11 mouse cellular contexts compared by ENCODE assay signal in genomic region chr4:120730146-120730545, GRCm38 (mm10). TPM values are rescaled to one million over a fixed set of nuclear protein-coding genes. Genes with fewer than 3 reads are reported as not detected.
DNase-seq lines count a peak whose midpoint lies in the region; ATAC-seq and TF ChIP-seq lines count a peak whose summit lies in the region.
"Had no signal": no experiment of that assay in that cellular context is flagged by ENCODE, and none has a peak within 500 bp of the region (broad histone marks: within the 10 kb centered on the region; RNA-seq: fewer than 3 reads in every experiment).

No protein-coding gene starts in this region.

- peak; percentile 58 for DNase-seq in kidney, adult 2 months
- DNase-seq in brain, adult 2 months (ENCODE audit: low read depth, low spot score) = peak; percentile 80
- DNase-seq in cerebellum, postnatal 14 days = peak; percentile 83 to 94
- peak; percentile 60 to 67 for DNase-seq in kidney, postnatal 25 days
- no peak for DNase-seq in frontal cortex, postnatal 25 days (ENCODE audit: low spot score in 2 of 2)

- 46% methylated on average over 6 of the region's 6 CpGs for WGBS in kidney, adult 2 months
- 60% methylated on average over 6 of the region's 6 CpGs for WGBS in kidney, embryonic 14.5 days
- WGBS in forebrain, embryonic 12.5 days = 74% methylated on average over 6 of the region's 6 CpGs
- 72% methylated on average over 6 of the region's 6 CpGs for WGBS in midbrain, embryonic 13.5 days

- no peak for TF ChIP-seq CTCF in kidney, adult 2 months (conservative IDR thresholded peaks at IDR 0.05; ENCODE audit: insufficient read depth, insufficient read length, low read depth, low read length)

- no peaks in the 10 kb centered on the region for H3K27me3 ChIP-seq in kidney, adult 2 months (replicated peaks; ENCODE audit: control insufficient read depth, insufficient read depth, low read length)
- peaks cover 2% of the 10 kb centered on the region; the same call in 1 of the 2 replicates for H3K27me3 ChIP-seq in kidney, embryonic 14.5 days (ENCODE audit: control insufficient read depth, insufficient read depth, low read length)
- peaks cover 55% of the 10 kb centered on the region for H3K27me3 ChIP-seq in forebrain, embryonic 12.5 days
- H3K27me3 ChIP-seq in midbrain, embryonic 13.5 days = peaks cover 43% of the 10 kb centered on the region

- H3K4me3 ChIP-seq in kidney, adult 2 months (ENCODE audit: insufficient read depth, low read depth, low read length) = no peak overlapping the region
- no peak overlapping the region for H3K4me3 ChIP-seq in kidney, embryonic 14.5 days (ENCODE audit: low read length)
- no peak overlapping the region for H3K4me3 ChIP-seq in forebrain, embryonic 12.5 days (replicated peaks)
- H3K4me3 ChIP-seq in midbrain, embryonic 13.5 days (replicated peaks) = no peak overlapping the region

- H3K27ac ChIP-seq in kidney, adult 2 months (ENCODE audit: insufficient read depth, low read depth, low read length) = no peak overlapping the region
- no peak overlapping the region for H3K27ac ChIP-seq in kidney, embryonic 14.5 days (ENCODE audit: low read depth, low read length)
- H3K27ac ChIP-seq in forebrain, embryonic 12.5 days = no peak overlapping the region
- H3K27ac ChIP-seq in midbrain, embryonic 13.5 days = no peak overlapping the region
- H3K27ac ChIP-seq: limb, embryonic 13.5 days; midbrain, embryonic 12.5 days had no signal

- H3K36me3 ChIP-seq in kidney, adult 2 months (ENCODE audit: control insufficient read depth, insufficient read depth, low read length) = no peaks in the 10 kb centered on the region
- no peaks in the 10 kb centered on the region for H3K36me3 ChIP-seq in kidney, embryonic 14.5 days (ENCODE audit: control insufficient read depth, insufficient read depth, low read length)
- no peaks in the 10 kb centered on the region for H3K36me3 ChIP-seq in forebrain, embryonic 12.5 days (replicated peaks)
- no peaks in the 10 kb centered on the region for H3K36me3 ChIP-seq in midbrain, embryonic 13.5 days
- H3K36me3 ChIP-seq: limb, embryonic 13.5 days; midbrain, embryonic 12.5 days had no signal

- no peak for TF ChIP-seq POLR2A in kidney, adult 2 months (IDR thresholded peaks at IDR 0.05; ENCODE audit: low read depth, low read length)

- no peak overlapping the region for H3K9ac ChIP-seq in kidney, embryonic 14.5 days (ENCODE audit: low read depth, low read length)
- no peak overlapping the region for H3K9ac ChIP-seq in forebrain, embryonic 12.5 days
- H3K9ac ChIP-seq in midbrain, embryonic 13.5 days (replicated peaks) = no peak overlapping the region

- no peaks in the 10 kb centered on the region for H3K9me3 ChIP-seq in kidney, embryonic 14.5 days (ENCODE audit: control insufficient read depth, low read length)
- H3K9me3 ChIP-seq in forebrain, embryonic 12.5 days = no peaks in the 10 kb centered on the region
- H3K9me3 ChIP-seq in midbrain, embryonic 13.5 days = no peaks in the 10 kb centered on the region
- H3K9me3 ChIP-seq: limb, embryonic 13.5 days; midbrain, embryonic 12.5 days had no signal

- H3K4me2 ChIP-seq in kidney, embryonic 14.5 days (replicated peaks; ENCODE audit: low read depth, low read length) = no peak overlapping the region
- H3K4me2 ChIP-seq in forebrain, embryonic 12.5 days = no peak overlapping the region
- no peak overlapping the region for H3K4me2 ChIP-seq in midbrain, embryonic 13.5 days (replicated peaks)

- ATAC-seq in kidney, embryonic 14.5 days (ENCODE audit: low FRiP score, low TSS enrichment) = no peak
- ATAC-seq in forebrain, embryonic 12.5 days (ENCODE audit: low FRiP score) = no peak
- ATAC-seq in midbrain, embryonic 13.5 days = no peak

- peaks cover 5% of the 10 kb centered on the region; the same call in 1 of the 2 replicates for H3K4me1 ChIP-seq in kidney, adult 2 months (ENCODE audit: control insufficient read depth, insufficient read depth, low read length)
- peaks cover 5% of the 10 kb centered on the region; the same call in 1 of the 2 replicates for H3K4me1 ChIP-seq in kidney, embryonic 14.5 days (ENCODE audit: control insufficient read depth, insufficient read depth, low read length)
- H3K4me1 ChIP-seq in forebrain, embryonic 12.5 days = peaks cover 24% of the 10 kb centered on the region
- H3K4me1 ChIP-seq in midbrain, embryonic 13.5 days (replicated peaks) = peaks cover 20% of the 10 kb centered on the region

RNA-seq across cellular contexts. Expression of gene Kcnq4, which starts 18.3 kb away (rescaled TPM):
- 0.86 and 1.0 TPM in 2 replicates for polyA plus RNA-seq in kidney, adult 2 months (2012; rRNA removed)
- polyA plus RNA-seq in kidney, embryonic 14.5 days (2014; fragmentation: Nextera tagmentation; extraction: Ambion mirVana) = 0.51 and 0.73 TPM in 2 replicates
- 3.1 and 3.5 TPM in 2 replicates for polyA plus RNA-seq in forebrain, embryonic 12.5 days (2016; fragmentation: Nextera tagmentation; extraction: Ambion mirVana)
- 3.2 and 3.9 TPM in 2 replicates for polyA plus RNA-seq in midbrain, embryonic 13.5 days (2015; fragmentation: Nextera tagmentation; extraction: Ambion mirVana)
- polyA plus RNA-seq: inflammation-experienced regulatory T-cells, adult 6 months had no signal

Comparison
In these comparisons a context has a peak if more than half of its experiments do, and no peak if none do; other contexts are left out.
1. DNase-seq: peak in kidney, adult 2 months (single experiment), brain, adult 2 months (single experiment), cerebellum, postnatal 14 days (2 of 2) and kidney, postnatal 25 days (2 of 2); none in frontal cortex, postnatal 25 days (0 of 2).